Mouse (Mus musculus) erythroblast, embryonic 14.5 days (primary cell): ENCODE results near the gene Smyd4.

Experiments used
- GATA1 ChIP-seq: IDR thresholded peaks from 2 replicates; pipeline ENCODE4 v1.6.1; 2012; ENCODE audit warnings: low read length, inconsistent platforms, mixed read lengths
- TAL1 ChIP-seq: IDR thresholded peaks from 3 replicates; pipeline ENCODE4 v1.6.1; 2012; ENCODE audit warnings: low read length, inconsistent platforms, mixed read lengths

- TF ChIP-seq TAL1 (no peak), GATA1 (no peak)
Measured at GRCm38 (mm10) chr11:75424459-75424858, 76.2 kb downstream of the Smyd4 start.
